Mouse (Mus musculus) heart, postnatal 14 days (tissue): Measurements from ENCODE around the gene Pno1. TPM values are rescaled to one million over a fixed set of nuclear protein-coding genes. Genes with fewer than 3 reads are reported as not detected.
A peak's percentile ranks its signal among the peaks of the same experiment; 100 is the strongest.
"Not testable (repeated sequence)": the region's sequence is repeated elsewhere in the genome, so short reads cannot be mapped to it uniquely, and the experiment has no call there.

Experiments used
- DNase-seq, 2 experiments: peaks; one replicate each; pipeline ENCODE4 v3.0.0; 2021 to 2022
- intact Hi-C: fragments of 180-260 bp; cut with DNase I; formaldehyde crosslinking; loops from one replicate; pipeline ENCODE4 v1.15.1; 2025
- long read RNA-seq, 2 experiments: library from polyadenylated mRNA; stranded (forward); transcript quantifications; one replicate each; pipeline ENCODE4 v2.0.0; 2021
- total RNA-seq, 2 experiments: library from RNA; stranded (reverse); gene quantifications; 2 replicates each; pipeline ENCODE4 v1.2.3; 2021

Gene Pno1
- total RNA-seq: 10 to 100 TPM; 24.2 to 28.3 TPM
- long read RNA-seq, experiment 1, transcript Pno1-201 (7 exons, 1,544 nt): major isoform, 46 of 47 reads
- long read RNA-seq, experiment 1, partial matches to known transcripts: 0 of 47 reads
- long read RNA-seq, experiment 1, other reads (novel, unspliced or antisense): 1 of 47 reads
- long read RNA-seq, experiment 2, transcript Pno1-201 (7 exons, 1,544 nt): major isoform, 31 of 32 reads
- long read RNA-seq, experiment 2, partial matches to known transcripts: 0 of 32 reads
- long read RNA-seq, experiment 2, other reads (novel, unspliced or antisense): 1 of 32 reads

DNA sequence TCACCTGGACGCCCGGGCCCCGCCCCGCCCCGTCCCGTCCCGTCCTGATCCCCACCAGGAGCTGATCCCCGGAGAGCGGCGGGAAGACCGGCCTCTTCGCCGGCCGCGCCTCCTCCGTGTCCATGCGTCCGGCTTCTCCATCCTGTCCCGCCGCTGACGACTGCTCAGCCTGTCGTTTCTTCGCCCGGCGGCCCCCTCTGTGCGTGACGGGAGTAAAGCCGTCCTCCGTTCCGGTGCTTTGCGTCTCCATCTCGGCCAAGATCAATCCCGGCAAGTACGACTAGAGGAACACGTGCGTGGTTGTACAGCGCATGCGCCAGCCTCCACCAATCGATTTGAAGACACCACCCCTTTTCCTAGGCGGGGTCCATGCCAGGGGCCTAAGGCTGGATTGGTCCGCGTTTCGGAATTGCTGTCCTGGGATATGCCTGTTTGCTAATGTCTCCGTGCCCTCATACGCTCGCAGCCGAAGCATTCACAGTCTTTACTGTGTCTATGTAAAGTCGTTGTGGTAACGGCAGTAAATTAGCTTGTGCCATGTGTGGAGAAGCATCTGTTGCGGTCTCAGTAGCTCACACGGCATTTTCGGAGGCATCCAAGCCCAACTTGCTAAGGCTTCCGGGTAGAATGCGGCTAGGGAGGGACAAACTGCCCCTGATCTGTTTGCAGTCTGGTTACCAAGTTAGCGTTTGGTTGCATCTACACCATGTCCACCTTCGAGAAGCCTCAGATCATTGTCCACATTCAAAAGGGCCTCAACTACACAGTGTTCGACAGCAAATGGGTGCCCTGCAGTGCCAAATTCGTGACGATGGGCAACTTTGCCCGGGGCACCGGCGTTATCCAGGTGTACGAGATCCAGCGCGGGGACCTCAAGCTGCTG, at the start of gene Pno1:
Gene Pno1 (minus strand): TSS at position 311 of the 883 bp plus-strand sequence.
- DNase-seq: peak; percentile 95
- intact Hi-C loops: loop anchor here (2.0 kb wide), 1 partner anchor 51 kb away; no protein-coding TSS in a partner anchor

DNA sequence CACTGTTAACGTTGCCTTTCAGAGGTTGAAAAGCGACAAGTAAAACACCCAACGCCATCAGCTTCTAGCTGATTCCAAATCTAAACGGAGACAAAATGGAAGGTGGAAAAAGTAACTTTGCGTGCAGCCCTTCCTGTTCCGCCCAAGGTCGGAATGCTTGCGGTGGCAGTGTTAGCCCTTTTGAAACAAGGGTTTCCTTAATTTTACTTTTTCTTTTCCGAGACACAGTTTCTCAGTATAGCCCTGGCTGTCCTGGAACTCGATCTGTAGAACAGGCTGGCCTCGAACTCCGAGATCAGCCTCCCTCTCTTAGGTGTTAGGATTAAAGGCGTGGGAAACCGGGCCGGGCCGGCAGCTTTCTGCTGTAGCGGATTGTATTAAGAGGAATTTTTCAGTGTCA, 46.5 kb upstream of the Pno1 start:
- intact Hi-C loops: loop anchor here (5.0 kb wide), 1 partner anchor 101 kb away; the partner anchor contains the start of gene Ppp3r1
- peak in 1 of 2 experiments; percentile 40 for DNase-seq

DNA sequence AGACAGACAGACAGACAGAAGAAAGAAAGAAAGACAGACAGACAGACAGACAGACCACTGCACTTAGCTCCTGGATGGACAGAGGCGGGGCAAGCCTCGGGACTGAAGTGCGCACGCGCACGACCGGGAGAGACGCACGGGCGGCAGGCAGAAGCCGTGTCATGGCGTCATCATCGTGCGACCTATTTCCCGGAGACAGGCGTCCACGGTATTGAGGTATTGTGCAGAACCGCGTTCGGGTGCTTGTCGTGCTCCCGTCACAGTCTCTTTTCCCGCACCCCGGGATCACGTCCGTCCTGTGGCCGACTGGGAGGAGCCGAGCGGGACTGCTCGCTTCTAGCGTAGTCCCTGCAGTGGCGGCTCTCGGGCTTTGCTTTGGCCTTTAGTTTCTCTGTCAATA, 46.1 kb upstream of the Pno1 start, which contains the start of gene C1d:
Gene C1d (plus strand): TSS at position 137 of the 400 bp plus-strand sequence.
- intact Hi-C loops: loop anchor here (5.0 kb wide), 1 partner anchor 100 kb away; the partner anchor contains the start of gene Ppp3r1
- peak; percentile 94 to 97 for DNase-seq

DNA sequence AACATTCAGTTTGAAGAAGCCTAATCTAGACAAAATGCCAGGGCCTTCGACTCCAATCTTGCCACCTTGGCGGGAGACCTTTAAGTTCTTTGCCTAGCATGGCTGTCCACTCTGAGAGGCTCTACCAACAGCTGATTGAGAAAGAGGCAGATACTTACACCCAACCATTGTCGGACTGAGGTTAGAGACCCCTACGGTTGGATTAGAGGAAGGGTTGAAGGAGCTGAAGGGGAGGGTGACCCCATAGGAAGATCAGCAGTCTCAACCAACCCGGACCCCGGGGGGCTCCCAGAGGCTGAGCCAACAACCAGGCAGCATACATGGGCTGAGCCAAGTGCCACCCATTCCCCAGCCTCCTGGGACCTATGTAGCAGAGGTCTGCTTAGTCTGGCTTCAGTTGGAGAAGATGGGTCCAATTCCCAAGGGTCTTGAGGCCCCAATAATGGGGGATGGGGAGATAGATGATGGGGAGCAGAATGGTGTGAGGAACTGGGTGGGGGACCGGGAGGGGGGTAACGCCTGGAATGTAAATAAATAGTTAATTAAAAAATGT, 45.5 kb upstream of the Pno1 start:
- intact Hi-C loops: loop anchor here (5.0 kb wide), 1 partner anchor 100 kb away; the partner anchor contains the start of gene Ppp3r1

DNA sequence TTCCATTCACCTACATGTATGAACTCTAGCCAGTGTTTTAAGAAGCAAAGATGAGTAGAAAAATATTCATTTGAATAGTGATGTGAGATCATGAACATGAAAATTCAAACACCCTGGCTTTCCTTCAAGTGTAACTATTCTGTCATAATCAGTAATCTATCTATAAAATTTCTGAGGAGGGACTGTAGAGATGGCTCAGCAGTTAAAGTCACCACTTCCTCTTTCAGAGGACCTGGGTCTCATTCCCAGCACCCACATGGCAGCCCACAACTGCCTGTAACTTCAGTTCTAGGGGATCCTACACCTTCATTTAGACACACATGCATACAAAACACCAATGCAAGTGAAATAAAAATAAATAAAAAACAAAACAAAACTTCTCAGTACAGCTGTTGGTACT, 37.3 kb upstream of the Pno1 start:
- no peak for DNase-seq
- intact Hi-C loops: no loop called here

More for the DNA sequence above, 45.5 kb upstream of the Pno1 start:
- DNase-seq: peak in 1 of 2 experiments; percentile 7

DNA sequence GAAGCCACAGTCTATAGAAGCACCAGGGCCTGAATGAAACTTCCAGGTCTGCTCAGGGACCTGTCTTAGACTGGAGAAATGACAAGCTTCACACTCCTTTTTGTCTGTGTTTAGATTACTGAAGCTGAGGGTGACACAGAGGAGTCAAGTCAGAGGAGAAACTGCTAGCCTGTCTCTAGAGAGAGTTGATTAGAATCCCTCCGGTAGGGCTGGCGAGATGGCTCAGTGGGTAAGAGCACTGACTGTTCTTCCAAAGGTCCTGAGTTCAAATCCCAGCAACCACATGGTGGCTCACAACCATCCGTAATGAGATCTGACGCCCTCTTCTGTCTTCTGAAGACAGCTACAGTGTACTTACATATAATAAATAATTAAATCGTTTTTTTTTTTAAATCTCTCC, 27.2 kb upstream of the Pno1 start:
- intact Hi-C loops, DNase-seq: not testable (repeated sequence)

DNA sequence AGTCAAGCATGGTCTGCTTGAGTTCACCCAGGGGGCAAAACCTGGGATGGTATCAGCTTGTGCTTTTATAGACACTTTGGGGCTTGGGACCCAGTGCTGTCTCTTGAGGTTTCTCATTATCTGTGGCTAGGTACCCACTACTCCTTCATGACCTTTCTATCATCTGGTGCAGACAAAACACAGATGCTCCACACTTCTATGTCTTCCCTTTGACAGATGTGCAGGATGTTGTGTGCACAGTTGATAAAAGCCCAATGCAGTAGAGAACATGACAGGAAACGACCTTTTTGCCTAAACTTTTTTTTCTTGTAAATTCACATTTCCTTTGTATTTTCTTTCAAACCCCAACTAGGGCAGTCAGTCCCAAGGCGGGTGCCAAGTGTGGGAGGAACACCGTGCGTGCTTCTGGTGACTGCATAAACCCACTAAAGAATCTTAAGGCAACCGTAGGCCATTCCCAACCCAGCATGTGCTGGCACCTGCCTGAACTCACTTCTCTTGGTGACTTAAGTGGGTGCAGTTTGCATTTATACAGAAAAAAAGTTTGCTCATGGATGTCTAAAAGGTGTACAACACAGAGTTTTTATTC, 25.2 kb upstream of the Pno1 start:
- intact Hi-C loops: no loop called here
- no peak for DNase-seq

DNA sequence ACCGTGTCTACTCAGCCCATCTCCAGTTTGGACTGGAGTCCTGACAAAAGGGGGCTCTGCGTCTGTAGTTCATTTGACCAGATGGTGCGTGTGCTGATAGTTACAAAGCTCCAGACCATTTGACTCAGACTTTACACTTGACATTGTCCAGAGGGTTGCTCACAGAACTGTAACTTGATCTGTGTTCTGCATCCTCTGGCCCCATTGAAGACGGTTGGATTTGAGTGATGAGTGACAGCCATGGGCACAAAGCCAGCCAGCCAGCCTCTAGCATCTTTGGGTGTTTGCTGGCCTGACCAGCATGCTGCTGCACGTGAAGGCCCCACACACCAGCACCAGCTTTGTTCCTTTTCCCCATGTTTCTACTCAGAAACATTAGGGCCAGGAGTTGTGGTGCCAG, 21.4 kb upstream of the Pno1 start:
- intact Hi-C loops: no loop called here
- DNase-seq: peak in 1 of 2 experiments; percentile 7

- DNase-seq: no peak
Observed at GRCm38 (mm10) chr11:17221126-17221525, 9.8 kb upstream of the Pno1 start.

GRCm38 (mm10) chr11:17215475-17215874, 4.1 kb upstream of the Pno1 start:
- intact Hi-C loops: no loop called here
- DNase-seq: no peak

More at GRCm38 (mm10) chr11:17221126-17221525, 9.8 kb upstream of the Pno1 start:
- intact Hi-C loops: no loop called here

DNA sequence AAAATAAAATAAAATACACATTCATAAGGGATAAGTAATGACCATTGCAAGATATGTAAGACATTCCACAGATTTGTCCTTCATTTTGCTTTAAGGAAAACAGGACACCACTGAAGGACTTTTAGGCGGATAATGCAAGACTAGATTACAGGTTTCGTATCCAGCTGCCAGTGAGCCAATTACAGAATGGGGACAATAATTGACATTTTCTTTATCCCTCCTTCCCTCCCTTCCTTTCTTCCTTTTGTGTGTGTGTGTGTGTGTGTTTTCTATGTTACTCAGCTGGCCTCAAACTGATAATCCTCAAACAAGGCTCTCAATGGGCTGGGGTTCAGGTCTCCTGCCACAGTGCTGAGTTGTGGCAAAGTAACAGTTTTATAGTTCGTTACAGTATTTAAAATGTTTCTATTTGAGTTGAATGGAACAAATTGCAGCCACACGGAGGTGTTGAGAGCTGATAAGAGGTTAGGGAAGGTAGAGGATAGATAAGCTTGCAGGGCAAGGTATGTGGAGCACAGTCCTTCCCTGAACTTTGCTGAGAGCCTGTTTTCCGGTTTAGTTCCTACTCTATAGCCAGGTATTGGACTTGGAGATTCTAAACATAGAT, 1.6 kb upstream of the Pno1 start:
- no peak for DNase-seq
- intact Hi-C loops: loop anchor here (2.0 kb wide), 1 partner anchor 52 kb away; no protein-coding TSS in a partner anchor

- intact Hi-C loops: loop anchor here (2.0 kb wide), 1 partner anchor 51 kb away; no protein-coding TSS in a partner anchor
- DNase-seq: no peak
Observed at GRCm38 (mm10) chr11:17212141-17212495, 750 bp upstream of the Pno1 start.

DNA sequence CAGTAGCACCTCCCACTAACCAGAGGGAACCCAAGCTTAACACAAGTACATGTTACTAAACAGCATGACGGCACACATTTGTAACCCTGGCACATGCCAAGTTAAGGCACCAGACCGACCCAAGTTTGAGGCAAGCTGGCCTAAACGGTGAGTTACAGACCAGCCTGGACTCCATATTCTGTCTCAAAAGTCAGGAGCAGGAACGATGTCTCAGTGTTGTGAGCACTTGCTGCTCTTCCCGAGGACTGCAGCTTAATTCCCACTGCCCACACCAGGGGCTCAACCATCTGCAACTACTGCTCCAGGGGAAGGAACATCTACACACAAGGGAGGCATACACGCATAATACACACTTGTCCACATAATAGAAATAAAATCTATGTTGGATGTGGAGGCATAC, 8.9 kb downstream of the Pno1 start:
- DNase-seq: no peak
- intact Hi-C loops: loop anchor here (10.0 kb wide), 1 partner anchor 118 kb away; no protein-coding TSS in a partner anchor

GRCm38 (mm10) chr11:17200936-17201335, 10.4 kb downstream of the Pno1 start:
- DNase-seq: no peak

DNA sequence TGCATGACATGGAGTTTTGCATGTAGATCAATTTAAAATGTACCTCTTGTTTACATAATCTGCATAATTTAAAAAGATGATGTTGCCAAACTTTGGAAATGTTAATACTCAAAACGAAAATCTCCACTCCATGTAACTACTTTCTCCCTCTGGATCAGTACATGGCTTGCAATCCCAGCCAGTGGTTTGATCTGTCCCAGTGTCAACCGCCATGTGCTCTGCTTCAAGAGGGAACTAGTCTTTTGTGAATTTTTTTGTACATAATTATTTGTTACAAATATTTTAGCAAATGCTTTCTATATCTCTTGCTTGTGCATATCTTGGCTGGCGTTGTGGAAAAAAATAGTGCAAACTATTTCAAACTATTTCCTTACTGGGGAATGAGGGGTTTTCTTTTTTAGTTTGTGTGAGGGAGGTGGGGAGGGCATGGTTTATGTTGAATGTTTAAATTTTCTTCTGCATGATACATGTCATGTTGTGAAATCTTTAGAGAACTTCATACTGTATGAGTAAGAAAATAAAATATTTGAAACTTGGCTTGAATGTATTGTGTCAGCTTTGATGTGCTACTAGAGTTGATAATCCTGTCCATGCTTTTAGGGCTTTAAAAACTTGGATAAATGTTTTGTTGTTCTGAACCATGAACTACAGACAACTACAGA, 11.4 kb downstream of the Pno1 start:
- DNase-seq: no peak
- intact Hi-C loops: loop anchor here (10.0 kb wide), 1 partner anchor 115 kb away; no protein-coding TSS in a partner anchor

More at GRCm38 (mm10) chr11:17200936-17201335, 10.4 kb downstream of the Pno1 start:
- intact Hi-C loops: loop anchor here (10.0 kb wide), 1 partner anchor 116 kb away; no protein-coding TSS in a partner anchor

GRCm38 (mm10) chr11:17199170-17199569, 12.2 kb downstream of the Pno1 start:
- DNase-seq: no peak
- intact Hi-C loops: no loop called here

DNA sequence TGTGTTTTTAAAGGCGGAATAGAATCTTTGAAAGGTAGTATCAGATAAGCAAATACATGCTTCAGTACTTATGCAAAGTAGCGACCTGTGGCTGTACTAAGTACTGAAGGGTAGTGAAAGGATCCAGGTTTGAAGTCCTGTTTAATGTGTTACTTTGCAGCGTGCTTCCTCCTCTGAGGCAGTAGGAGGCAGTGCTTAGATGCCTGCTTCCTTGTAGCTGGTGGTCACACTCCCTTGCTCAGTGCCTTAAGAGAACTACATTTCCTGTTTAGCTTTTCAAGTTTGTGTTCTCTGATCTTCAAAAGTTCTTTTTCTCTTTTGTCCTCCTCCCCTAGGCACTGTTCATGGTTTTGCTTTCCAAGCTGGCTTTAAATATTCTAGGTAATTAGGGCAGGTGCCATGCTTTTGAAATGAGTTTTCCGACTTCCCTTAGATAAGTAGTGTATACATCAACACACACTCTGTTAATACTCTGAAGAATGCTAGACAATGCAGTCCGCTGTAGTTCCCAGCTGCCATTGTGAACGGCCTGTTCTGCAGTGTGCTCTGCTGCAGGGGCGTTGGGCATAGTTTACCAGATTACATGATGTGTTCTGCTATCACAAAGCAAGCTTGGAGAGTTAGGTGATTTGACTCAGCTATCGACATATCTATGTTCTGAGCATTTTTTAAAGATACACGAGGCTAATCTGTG, 19.1 kb downstream of the Pno1 start:
- no peak for DNase-seq
- intact Hi-C loops: no loop called here

DNA sequence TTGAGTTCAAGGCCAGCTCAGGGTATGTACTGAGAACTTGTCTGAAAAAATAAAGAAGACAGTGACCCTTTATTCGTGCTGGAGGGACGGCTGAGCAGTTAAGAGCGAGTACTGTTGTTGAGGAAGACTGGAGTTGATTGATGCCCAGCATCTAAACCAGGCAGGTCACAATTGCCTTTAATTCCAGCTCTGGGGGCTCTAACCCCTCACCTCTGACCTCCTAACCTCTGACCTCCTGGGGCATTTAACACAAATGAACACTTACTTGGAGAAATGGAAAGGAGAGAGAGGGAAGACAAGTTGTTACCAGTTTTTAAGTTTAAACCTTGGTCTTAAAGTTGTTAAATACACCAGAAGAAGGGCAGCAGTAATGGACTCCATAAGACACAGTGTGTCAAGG, 22.6 kb downstream of the Pno1 start:
- DNase-seq: no peak
- intact Hi-C loops: no loop called here

- intact Hi-C loops: no loop called here
- no peak for DNase-seq
Observed at GRCm38 (mm10) chr11:17187649-17188048, 23.7 kb downstream of the Pno1 start.
